ENCODE assay signal across 27 mouse cellular contexts in genomic region chr1:145065255-145065854, GRCm38 (mm10).
A peak's percentile ranks its signal among the peaks of the same experiment; 100 is the strongest.
DNase-seq lines count a peak whose midpoint lies in the region; ATAC-seq and TF ChIP-seq lines count a peak whose summit lies in the region.
"Had no signal": no experiment of that assay in that cellular context is flagged by ENCODE, and none has a peak within 500 bp of the region (broad histone marks: within the 10 kb centered on the region; RNA-seq: fewer than 3 reads in every experiment).

No protein-coding gene starts in this region.

- H3K27ac ChIP-seq in hindbrain, embryonic 14.5 days = no peak overlapping the region
- no peak overlapping the region for H3K27ac ChIP-seq in hindbrain, embryonic 13.5 days
- no peak overlapping the region for H3K27ac ChIP-seq in midbrain, embryonic 13.5 days
- H3K27ac ChIP-seq in midbrain, postnatal 0 days (ENCODE audit: low read depth, low read length) = no peak overlapping the region
- no peak overlapping the region for H3K27ac ChIP-seq in midbrain, embryonic 15.5 days
- H3K27ac ChIP-seq: forebrain, embryonic 15.5 days; hindbrain, embryonic 15.5 days; intestine, embryonic 15.5 days; layer of hippocampus, adult 2 months; lung, embryonic 15.5 days; neural tube, embryonic 13.5 days; stomach, embryonic 15.5 days had no signal

- no peak overlapping the region for H3K4me2 ChIP-seq in hindbrain, embryonic 14.5 days (replicated peaks)
- H3K4me2 ChIP-seq in hindbrain, embryonic 13.5 days = no peak overlapping the region
- no peak overlapping the region for H3K4me2 ChIP-seq in midbrain, embryonic 13.5 days (replicated peaks)
- H3K4me2 ChIP-seq in midbrain, postnatal 0 days (ENCODE audit: low read depth, low read length, poor library complexity, severe bottlenecking) = no peak overlapping the region
- H3K4me2 ChIP-seq in midbrain, embryonic 15.5 days = no peak overlapping the region
- H3K4me2 ChIP-seq: forebrain, embryonic 15.5 days; hindbrain, embryonic 15.5 days; intestine, embryonic 15.5 days; liver, embryonic 11.5 days; lung, embryonic 15.5 days; neural tube, embryonic 13.5 days; stomach, embryonic 15.5 days had no signal

- H3K4me3 ChIP-seq in hindbrain, embryonic 14.5 days (replicated peaks; ENCODE audit: low read length) = no peak overlapping the region
- H3K4me3 ChIP-seq in hindbrain, embryonic 13.5 days = no peak overlapping the region
- no peak overlapping the region for H3K4me3 ChIP-seq in midbrain, embryonic 13.5 days (replicated peaks)
- H3K4me3 ChIP-seq in midbrain, postnatal 0 days (ENCODE audit: low read depth, low read length) = no peak overlapping the region
- H3K4me3 ChIP-seq in midbrain, embryonic 15.5 days = no peak overlapping the region
- H3K4me3 ChIP-seq: erythroblast, embryonic 14.5 days; forebrain, embryonic 15.5 days; hindbrain, embryonic 15.5 days; intestine, embryonic 15.5 days; layer of hippocampus, adult 2 months; lung, embryonic 15.5 days; neural tube, embryonic 13.5 days; stomach, embryonic 15.5 days had no signal

- no peaks in the 10 kb centered on the region for H3K9me3 ChIP-seq in hindbrain, embryonic 14.5 days (ENCODE audit: control insufficient read depth, low read length)
- no peaks in the 10 kb centered on the region for H3K9me3 ChIP-seq in hindbrain, embryonic 13.5 days
- no peaks in the 10 kb centered on the region for H3K9me3 ChIP-seq in midbrain, embryonic 13.5 days
- no peaks in the 10 kb centered on the region for H3K9me3 ChIP-seq in midbrain, postnatal 0 days (ENCODE audit: low read length)
- no peaks in the 10 kb centered on the region for H3K9me3 ChIP-seq in midbrain, embryonic 15.5 days
- H3K9me3 ChIP-seq: forebrain, embryonic 15.5 days; hindbrain, embryonic 15.5 days; intestine, embryonic 15.5 days; lung, embryonic 15.5 days; neural tube, embryonic 13.5 days; stomach, embryonic 15.5 days had no signal

- 0 out of 2 replicates have a peak, but pooled peaks have one; percentile 24 for ATAC-seq in hindbrain, embryonic 14.5 days (ENCODE audit: low FRiP score)
- no peak for ATAC-seq in hindbrain, embryonic 13.5 days (ENCODE audit: low FRiP score)
- ATAC-seq in midbrain, embryonic 13.5 days = 0 out of 2 replicates have a peak, but pooled peaks have one; percentile 58
- no peak for ATAC-seq in midbrain, postnatal 0 days (ENCODE audit: low FRiP score)
- peak; percentile 76 for ATAC-seq in midbrain, embryonic 15.5 days (replicated peaks)
- ATAC-seq: forebrain, embryonic 15.5 days; intestine, embryonic 15.5 days had no signal

- no peaks in the 10 kb centered on the region for H3K4me1 ChIP-seq in hindbrain, embryonic 14.5 days (replicated peaks; ENCODE audit: control insufficient read depth, insufficient read depth, low read length)
- no peaks in the 10 kb centered on the region for H3K4me1 ChIP-seq in hindbrain, embryonic 13.5 days (replicated peaks)
- 0 out of 2 replicates have a peak, but pooled peaks cover 5% of the 10 kb centered on the region for H3K4me1 ChIP-seq in midbrain, embryonic 13.5 days (replicated peaks)
- H3K4me1 ChIP-seq in midbrain, postnatal 0 days (ENCODE audit: insufficient read depth, low read length) = no peaks in the 10 kb centered on the region
- H3K4me1 ChIP-seq in midbrain, embryonic 15.5 days = no peaks in the 10 kb centered on the region
- H3K4me1 ChIP-seq: forebrain, embryonic 15.5 days; hindbrain, embryonic 15.5 days; intestine, embryonic 15.5 days; lung, embryonic 15.5 days; stomach, embryonic 15.5 days had no signal

- peak; percentile 16 for DNase-seq in embryo, embryonic 10.5 days (ENCODE audit: low spot score)
- DNase-seq in embryo, embryonic 9.5 days (ENCODE audit: extremely low spot score) = no peak
- no peak for DNase-seq in hindbrain, embryonic 14.5 days (ENCODE audit: low spot score)
- no peak for DNase-seq in midbrain, postnatal 0 days (ENCODE audit: low spot score)
- no peak for DNase-seq in cerebellum, adult 11 months
- DNase-seq: adrenal gland, postnatal 10 days; cerebellum, adult 11-12 months; cerebellum, adult 9-11 months; gastrocnemius, postnatal 14 days; heart, postnatal 14 days; kidney, adult 2 months; kidney, postnatal 36 days; layer of hippocampus, postnatal 36 days; right cerebral cortex, postnatal 14 days had no signal

- no peaks in the 10 kb centered on the region for H3K36me3 ChIP-seq in hindbrain, embryonic 14.5 days (replicated peaks; ENCODE audit: control insufficient read depth, insufficient read depth)
- no peaks in the 10 kb centered on the region for H3K36me3 ChIP-seq in hindbrain, embryonic 13.5 days
- H3K36me3 ChIP-seq in midbrain, embryonic 13.5 days = no peaks in the 10 kb centered on the region
- no peaks in the 10 kb centered on the region for H3K36me3 ChIP-seq in midbrain, postnatal 0 days (ENCODE audit: insufficient read depth, low read length)
- H3K36me3 ChIP-seq in midbrain, embryonic 15.5 days (replicated peaks) = no peaks in the 10 kb centered on the region
- H3K36me3 ChIP-seq: forebrain, embryonic 15.5 days; hindbrain, embryonic 15.5 days; intestine, embryonic 15.5 days; lung, embryonic 15.5 days; neural tube, embryonic 13.5 days; stomach, embryonic 15.5 days had no signal

- no peak for TF ChIP-seq CTCF in midbrain, postnatal 0 days (IDR thresholded peaks at IDR 0.05)

- no peak overlapping the region for H3K9ac ChIP-seq in hindbrain, embryonic 14.5 days
- H3K9ac ChIP-seq in hindbrain, embryonic 13.5 days = no peak overlapping the region
- no peak overlapping the region for H3K9ac ChIP-seq in midbrain, embryonic 13.5 days (replicated peaks)
- H3K9ac ChIP-seq in midbrain, postnatal 0 days (replicated peaks; ENCODE audit: low read length, poor library complexity, severe bottlenecking) = no peak overlapping the region
- H3K9ac ChIP-seq in midbrain, embryonic 15.5 days = no peak overlapping the region
- H3K9ac ChIP-seq: forebrain, embryonic 15.5 days; hindbrain, embryonic 15.5 days; intestine, embryonic 15.5 days; lung, embryonic 15.5 days; neural tube, embryonic 13.5 days; stomach, embryonic 15.5 days had no signal

- WGBS in hindbrain, embryonic 14.5 days = 84% methylated on average over 1 of the region's 1 CpGs
- WGBS in hindbrain, embryonic 13.5 days = 80% methylated on average over 1 of the region's 1 CpGs
- WGBS in midbrain, embryonic 13.5 days = 61% methylated on average over 1 of the region's 1 CpGs
- 55% methylated on average over 1 of the region's 1 CpGs for WGBS in midbrain, postnatal 0 days
- WGBS in midbrain, embryonic 15.5 days = 70% methylated on average over 1 of the region's 1 CpGs

- H3K27me3 ChIP-seq in hindbrain, embryonic 14.5 days (ENCODE audit: control insufficient read depth, insufficient read depth, low read length) = no peaks in the 10 kb centered on the region
- no peaks in the 10 kb centered on the region for H3K27me3 ChIP-seq in hindbrain, embryonic 13.5 days
- H3K27me3 ChIP-seq in midbrain, embryonic 13.5 days = no peaks in the 10 kb centered on the region
- no peaks in the 10 kb centered on the region for H3K27me3 ChIP-seq in midbrain, postnatal 0 days (ENCODE audit: insufficient read depth, low read length)
- no peaks in the 10 kb centered on the region for H3K27me3 ChIP-seq in midbrain, embryonic 15.5 days (replicated peaks)
- H3K27me3 ChIP-seq: CH12.LX; forebrain, embryonic 15.5 days; hindbrain, embryonic 15.5 days; intestine, embryonic 15.5 days; lung, embryonic 15.5 days; neural tube, embryonic 13.5 days; stomach, embryonic 15.5 days had no signal

Comparison
In these comparisons a context has a peak if more than half of its experiments do, and no peak if none do; other contexts are left out.
1. ATAC-seq: peak in hindbrain, embryonic 14.5 days (single experiment), midbrain, embryonic 13.5 days (single experiment) and midbrain, embryonic 15.5 days (single experiment); none in hindbrain, embryonic 13.5 days (single experiment) and midbrain, postnatal 0 days (single experiment).